Mouse (Mus musculus) stomach, postnatal 0 days (tissue): ENCODE results near the gene Pdap1.

Experiments
- CTCF ChIP-seq: IDR thresholded peaks from 2 replicates; pipeline ENCODE4 v1.5.1; 2016; ENCODE audit warnings: antibody characterized with exemption, low read depth, mild to moderate bottlenecking, moderate library complexity
- EP300 ChIP-seq: optimal IDR thresholded peaks from 2 replicates; pipeline ENCODE3; 2016; ENCODE audit warnings: antibody characterized with exemption

- TF ChIP-seq CTCF (no peak), EP300 (no peak)
These were observed 49.4 kb upstream of the Pdap1 start for GRCm38 (mm10) chr5:145189416-145189815.
